Mouse (Mus musculus) stomach, postnatal 0 days (tissue): ENCODE measurements around the gene Ppp1r10. TPM values are rescaled to one million over a fixed set of nuclear protein-coding genes. Genes with fewer than 3 reads are reported as not detected.

ENCODE experiments used
- ATAC-seq: fragments of 200-750 bp; cut with Nextera tagmentation; 2 replicates; pipeline ENCODE4 v1.8.0; 2017; ENCODE audit not compliant: low FRiP score, low TSS enrichment
- DNase-seq: peaks from one replicate; pipeline ENCODE4 v3.0.0-alpha.2; 2016; ENCODE audit warnings: low spot score
- H3K27ac ChIP-seq: fragments of 300-500 bp; sonication (generic); replicated peaks from 2 replicates; pipeline ENCODE4 v1.5.1; 2014; ENCODE audit warnings: mild to moderate bottlenecking, control low read depth
- H3K27me3 ChIP-seq: fragments of 300-500 bp; sonication (generic); 2 replicates; pipeline ENCODE4 v1.6.1; 2014; ENCODE audit warnings: low read length; ENCODE audit not compliant: control insufficient read depth, insufficient read depth
- H3K36me3 ChIP-seq: fragments of 300-500 bp; sonication (generic); 2 replicates; pipeline ENCODE4 v1.6.1; 2014; ENCODE audit warnings: low read length, mixed read lengths; ENCODE audit not compliant: control insufficient read depth, insufficient read depth
- H3K4me1 ChIP-seq: fragments of 300-500 bp; sonication (generic); replicated peaks from 2 replicates; pipeline ENCODE4 v1.6.1; 2014; ENCODE audit warnings: antibody characterized with exemption; ENCODE audit not compliant: control insufficient read depth, insufficient read depth
- H3K4me2 ChIP-seq: fragments of 300-500 bp; sonication (generic); replicated peaks from 2 replicates; pipeline ENCODE4 v1.6.1; 2014; ENCODE audit warnings: low read depth, mild to moderate bottlenecking, control low read depth, moderate library complexity
- H3K4me3 ChIP-seq: fragments of 300-500 bp; sonication (generic); 2 replicates; pipeline ENCODE4 v1.5.1; 2014; ENCODE audit warnings: low read depth, low read length, control low read depth
- H3K9ac ChIP-seq: fragments of 300-500 bp; sonication (generic); 2 replicates; pipeline ENCODE4 v1.6.1; 2014; ENCODE audit warnings: mild to moderate bottlenecking, low read length, control low read depth, mixed read lengths
- H3K9me3 ChIP-seq: fragments of 300-500 bp; sonication (generic); 2 replicates; pipeline ENCODE4 v1.6.1; 2016; ENCODE audit warnings: low read length; ENCODE audit not compliant: control insufficient read depth
- CTCF ChIP-seq: IDR thresholded peaks from 2 replicates; pipeline ENCODE4 v1.5.1; 2016; ENCODE audit warnings: antibody characterized with exemption, low read depth, mild to moderate bottlenecking, moderate library complexity
- EP300 ChIP-seq: optimal IDR thresholded peaks from 2 replicates; pipeline ENCODE3; 2016; ENCODE audit warnings: antibody characterized with exemption
- WGBS: fragments of 180-500 bp; shearing (Covaris S2); extraction: QIAGEN DNeasy Blood & Tissue Kit; methylation state at CpG from one replicate; pipeline ENCODE4 v1.1.7; 2014; 5-methylcytosine and 5-hydroxymethylcytosine counted together
- polyA plus RNA-seq: library from polyadenylated mRNA; unstranded; fragments of >200 nt; fragmentation: Nextera tagmentation; extraction: Ambion mirVana; gene quantifications from 2 replicates; pipeline ENCODE4 v1.2.1, GENCODE M21; 2015

Gene Ppp1r10
- polyA plus RNA-seq, 1 experiment from 2014 or later = 17.4 TPM

GRCm38 (mm10) chr17:35920862-35921562 is 4.8 kb downstream of the Ppp1r10 start:
- DNase-seq (peak; percentile 45), ATAC-seq (no peak)
- Histone ChIP-seq H3K4me3 (no peak overlapping the region), H3K9ac (0 out of 2 replicates have a peak overlapping the region, but pooled peaks have one; percentile 31), H3K27ac (peak overlapping the region; percentile 79; the same call in 1 of the 2 replicates), H3K9me3 (no peaks in the 10 kb centered on the region), H3K27me3 (no peaks in the 10 kb centered on the region), H3K4me1 (peaks cover 4% of the 10 kb centered on the region), H3K36me3 (peaks cover 10% of the 10 kb centered on the region), H3K4me2 (no peak overlapping the region)
- 64% methylated on average over 5 of the region's 5 CpGs for WGBS
- TF ChIP-seq EP300 (no peak), CTCF (peak; percentile 80)

DNA sequence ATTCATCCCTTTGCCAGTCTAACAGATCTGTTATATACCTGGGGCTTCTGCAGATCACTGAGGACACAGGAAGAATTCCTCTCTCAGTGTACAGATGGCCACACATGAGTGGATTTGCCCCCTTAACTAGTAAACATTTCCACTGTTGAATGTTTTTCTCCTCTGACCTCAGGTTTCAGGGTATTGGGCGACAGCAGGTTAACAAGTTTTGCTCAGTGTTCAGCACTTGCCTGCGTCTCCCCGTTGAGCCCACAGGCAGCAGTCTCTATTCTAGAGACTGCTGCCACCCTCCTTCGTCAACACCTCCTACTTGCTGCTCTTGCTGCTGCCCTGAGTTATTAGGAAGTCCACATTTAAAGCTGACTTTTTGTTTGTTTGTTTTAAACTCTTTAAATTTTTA is 5.5 kb downstream of the Ppp1r10 start:
- H3K9ac ChIP-seq = no peak overlapping the region
- no peak for TF ChIP-seq CTCF
- no peaks in the 10 kb centered on the region for H3K27me3 ChIP-seq
- no peak overlapping the region for H3K27ac ChIP-seq
- H3K4me3 ChIP-seq = no peak overlapping the region
- peaks cover 4% of the 10 kb centered on the region for H3K4me1 ChIP-seq
- H3K9me3 ChIP-seq = no peaks in the 10 kb centered on the region
- DNase-seq = no peak
- 72% methylated on average over 4 of the region's 4 CpGs for WGBS
- no peak overlapping the region for H3K4me2 ChIP-seq
- peaks cover 14% of the 10 kb centered on the region for H3K36me3 ChIP-seq
- ATAC-seq = no peak

GRCm38 (mm10) chr17:35922566-35922965 is 6.3 kb downstream of the Ppp1r10 start:
- Histone ChIP-seq H3K27me3 (no peaks in the 10 kb centered on the region), H3K4me3 (no peak overlapping the region), H3K36me3 (peaks cover 16% of the 10 kb centered on the region), H3K4me1 (peaks cover 4% of the 10 kb centered on the region), H3K27ac (no peak overlapping the region), H3K4me2 (no peak overlapping the region), H3K9ac (0 out of 2 replicates have a peak overlapping the region, but pooled peaks have one; percentile 14), H3K9me3 (no peaks in the 10 kb centered on the region)
- WGBS = 79% methylated on average over 3 of the region's 3 CpGs
- DNase-seq = no peak
- TF ChIP-seq EP300 (no peak), CTCF (no peak)
- ATAC-seq = no peak

GRCm38 (mm10) chr17:35923281-35923680 is 7.0 kb downstream of the Ppp1r10 start:
- Histone ChIP-seq H3K9ac (no peak overlapping the region), H3K27me3 (no peaks in the 10 kb centered on the region), H3K4me2 (no peak overlapping the region), H3K36me3 (peaks cover 23% of the 10 kb centered on the region), H3K4me1 (peaks cover 4% of the 10 kb centered on the region), H3K27ac (no peak overlapping the region), H3K9me3 (no peaks in the 10 kb centered on the region), H3K4me3 (no peak overlapping the region)
- no peak for DNase-seq
- WGBS = 91% methylated on average over 4 of the region's 4 CpGs
- TF ChIP-seq CTCF (no peak), EP300 (no peak)
- ATAC-seq = no peak

- TF ChIP-seq EP300 (no peak), CTCF (no peak)
- H3K4me1 ChIP-seq = no peaks in the 10 kb centered on the region
- H3K4me3 ChIP-seq = no peak overlapping the region
- ATAC-seq = no peak
- no peak overlapping the region for H3K9ac ChIP-seq
- H3K27ac ChIP-seq = no peak overlapping the region
- H3K9me3 ChIP-seq = no peaks in the 10 kb centered on the region
- no peaks in the 10 kb centered on the region for H3K27me3 ChIP-seq
- no peak overlapping the region for H3K4me2 ChIP-seq
- H3K36me3 ChIP-seq = peaks cover 40% of the 10 kb centered on the region
- 66% methylated on average over 1 of the region's 1 CpGs for WGBS
- DNase-seq = no peak
Measured at GRCm38 (mm10) chr17:35927471-35927870, 11.2 kb downstream of the Ppp1r10 start.

- H3K27ac ChIP-seq = no peak overlapping the region
- WGBS = 97% methylated on average over 2 of the region's 2 CpGs
- no peak for TF ChIP-seq EP300
- TF ChIP-seq CTCF = no peak
- no peak overlapping the region for H3K4me2 ChIP-seq
- no peaks in the 10 kb centered on the region for H3K27me3 ChIP-seq
- H3K4me3 ChIP-seq = no peak overlapping the region
- H3K36me3 ChIP-seq = peaks cover 36% of the 10 kb centered on the region
- DNase-seq (no peak), ATAC-seq (no peak; the same call in 1 of the 2 replicates)
- no peaks in the 10 kb centered on the region for H3K9me3 ChIP-seq
- H3K9ac ChIP-seq = no peak overlapping the region
- H3K4me1 ChIP-seq = no peaks in the 10 kb centered on the region
Measured at GRCm38 (mm10) chr17:35929534-35929933, 13.3 kb downstream of the Ppp1r10 start.
